Mouse (Mus musculus): ENCODE results near the gene BC030867.

- no peak for TF ChIP-seq POLR2A (IDR thresholded peaks at IDR 0.05; ENCODE audit: extremely low read depth, insufficient read depth, low read length)
- TF ChIP-seq CTCF (IDR thresholded peaks at IDR 0.05; ENCODE audit: low read depth, low read length) = no peak
These were observed 36.7 kb upstream of the BC030867 start for GRCm38 (mm10) chr11:102211936-102212341.
